Mouse (Mus musculus) thymus, adult 2 months (tissue): ENCODE data around the gene Aunip.

Source experiments
- CTCF ChIP-seq: fragments of 200-500 bp; IDR thresholded peaks from 2 replicates; pipeline ENCODE4 v1.5.1; 2012; ENCODE audit warnings: mild to moderate bottlenecking, control low read depth, low read length, moderate library complexity, borderline replicate concordance; ENCODE audit not compliant: control insufficient read depth, poor library complexity, insufficient read depth; ENCODE audit errors: extremely low read depth
- POLR2A ChIP-seq: fragments of 200-500 bp; IDR thresholded peaks from 2 replicates; pipeline ENCODE4 v1.6.1; 2012; ENCODE audit warnings: mild to moderate bottlenecking, low read length, control low read depth, moderate library complexity; ENCODE audit not compliant: control insufficient read depth, poor library complexity, insufficient read depth; ENCODE audit errors: extremely low read depth

GRCm38 (mm10) chr4:134479839-134480238, 31.0 kb upstream of the Aunip start:
- TF ChIP-seq CTCF (no peak), POLR2A (no peak)
